Mouse (Mus musculus) liver, postnatal 0 days (tissue): ENCODE results near the gene Nprl3.

Experiments used
- CTCF ChIP-seq: sonication (generic); IDR thresholded peaks from 2 replicates; pipeline ENCODE4 v1.5.1; 2016; ENCODE audit warnings: antibody characterized with exemption, low read depth
- EP300 ChIP-seq: IDR thresholded peaks from 2 replicates; pipeline ENCODE4 v1.6.1; 2016; ENCODE audit warnings: antibody characterized with exemption, low read depth, mild to moderate bottlenecking

DNA sequence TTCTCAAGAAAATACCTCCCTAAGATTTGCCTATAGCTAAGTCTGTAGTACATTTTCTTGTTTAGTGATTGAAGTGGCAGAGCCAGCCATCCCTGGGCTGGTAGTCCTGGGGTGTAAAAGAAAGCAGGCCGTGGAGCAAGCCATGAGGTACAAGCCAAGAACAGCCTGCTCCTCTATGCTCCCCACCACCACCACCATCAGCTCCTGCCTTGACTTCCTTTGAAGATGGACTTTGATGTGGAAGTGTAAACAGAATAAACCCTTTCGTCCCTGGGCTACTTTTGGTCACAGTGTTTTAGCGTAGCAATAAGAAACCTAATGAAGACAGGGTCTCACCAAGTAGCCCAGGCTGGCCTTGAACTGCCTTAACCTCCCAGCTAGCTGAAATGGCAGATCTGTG, 69.7 kb downstream of the Nprl3 start:
- TF ChIP-seq CTCF (no peak), EP300 (no peak)
